Comparison of ENCODE assay signal across 9 mouse cellular contexts in genomic region chr1:169459071-169459782, GRCm38 (mm10).
DNase-seq lines count a peak whose midpoint lies in the region; ATAC-seq and TF ChIP-seq lines count a peak whose summit lies in the region.
"Had no signal": no experiment of that assay in that cellular context is flagged by ENCODE, and none has a peak within 500 bp of the region (broad histone marks: within the 10 kb centered on the region; RNA-seq: fewer than 3 reads in every experiment).

No protein-coding gene starts in this region.

- H3K4me3 ChIP-seq in ES-E14 (ENCODE audit: insufficient read depth in 1 of 2, low read depth in 1 of 2, low read length in 2 of 2, poor library complexity in 1 of 2, severe bottlenecking in 1 of 2), result no peak overlapping the region
- H3K4me3 ChIP-seq in embryonic facial prominence, embryonic 12.5 days, result no peak overlapping the region
- H3K4me3 ChIP-seq in heart, embryonic 16.5 days (ENCODE audit: low read length), result peak overlapping the region; percentile 30; the same call in 1 of the 2 replicates
- no peak overlapping the region for H3K4me3 ChIP-seq in lung, embryonic 15.5 days
- H3K4me3 ChIP-seq: liver, embryonic 15.5 days had no signal

- 0 out of 2 replicates have a peak, but pooled peaks have one; percentile 60 for ATAC-seq in embryonic facial prominence, embryonic 12.5 days (ENCODE audit: insufficient number of reproducible peaks, insufficient read depth, low FRiP score, low TSS enrichment)
- ATAC-seq in heart, embryonic 16.5 days (replicated peaks; ENCODE audit: extremely low read depth, insufficient read depth, low FRiP score), result no peak
- peak; percentile 35; the same call in 1 of the 2 replicates for ATAC-seq in lung, embryonic 15.5 days (ENCODE audit: borderline replicate concordance, extremely low read depth, low FRiP score, low TSS enrichment)
- no peak for ATAC-seq in inflammation-experienced regulatory T-cells, adult 6 months

- H3K27ac ChIP-seq in ES-E14 (ENCODE audit: insufficient read depth, low read depth, low read length, poor library complexity, severe bottlenecking), result no peak overlapping the region
- H3K27ac ChIP-seq in embryonic facial prominence, embryonic 12.5 days, result no peak overlapping the region
- H3K27ac ChIP-seq in heart, embryonic 16.5 days (ENCODE audit: low read length), result no peak overlapping the region
- H3K27ac ChIP-seq in lung, embryonic 15.5 days, result no peak overlapping the region
- H3K27ac ChIP-seq: liver, embryonic 15.5 days had no signal

- H3K27me3 ChIP-seq in embryonic facial prominence, embryonic 12.5 days, result no peaks in the 10 kb centered on the region
- no peaks in the 10 kb centered on the region for H3K27me3 ChIP-seq in heart, embryonic 16.5 days (ENCODE audit: control insufficient read depth, insufficient read depth, low read length)
- no peaks in the 10 kb centered on the region for H3K27me3 ChIP-seq in lung, embryonic 15.5 days
- H3K27me3 ChIP-seq: liver, embryonic 15.5 days had no signal

- 0 out of 2 replicates have a peak overlapping the region, but pooled peaks have one; percentile 40 for H3K9ac ChIP-seq in ES-E14 (ENCODE audit: insufficient read depth, low read depth, low read length, poor library complexity, severe bottlenecking)
- H3K9ac ChIP-seq in embryonic facial prominence, embryonic 12.5 days, result 0 out of 2 replicates have a peak overlapping the region, but pooled peaks have one; percentile 38
- peak overlapping the region; percentile 65 for H3K9ac ChIP-seq in heart, embryonic 16.5 days (ENCODE audit: low read length)
- no peak overlapping the region for H3K9ac ChIP-seq in lung, embryonic 15.5 days
- H3K9ac ChIP-seq: liver, embryonic 15.5 days had no signal

- DNase-seq in ES-E14 (ENCODE audit: low read depth, low spot score), result peak; percentile 49
- peak; percentile 74 for DNase-seq in adrenal gland, postnatal 14 days
- peak; percentile 75 for DNase-seq in kidney, postnatal 14 days
- DNase-seq in retina, adult 2 months (ENCODE audit: low read depth, low spot score), result peak; percentile 11

- no peaks in the 10 kb centered on the region for H3K36me3 ChIP-seq in ES-E14 (ENCODE audit: control insufficient read depth, insufficient read depth, low read length, poor library complexity, severe bottlenecking)
- no peaks in the 10 kb centered on the region for H3K36me3 ChIP-seq in embryonic facial prominence, embryonic 12.5 days
- no peaks in the 10 kb centered on the region for H3K36me3 ChIP-seq in heart, embryonic 16.5 days (ENCODE audit: control insufficient read depth, insufficient read depth)
- H3K36me3 ChIP-seq in lung, embryonic 15.5 days, result no peaks in the 10 kb centered on the region
- H3K36me3 ChIP-seq: liver, embryonic 15.5 days had no signal

- 22% methylated on average over 11 of the region's 11 CpGs for WGBS in embryonic facial prominence, embryonic 12.5 days
- WGBS in heart, embryonic 16.5 days, result 25% methylated on average over 11 of the region's 11 CpGs
- WGBS in lung, embryonic 15.5 days, result 21% methylated on average over 11 of the region's 11 CpGs

- H3K4me2 ChIP-seq in embryonic facial prominence, embryonic 12.5 days (replicated peaks), result no peak overlapping the region
- peak overlapping the region; percentile 61 for H3K4me2 ChIP-seq in heart, embryonic 16.5 days (ENCODE audit: low read depth, low read length)
- peak overlapping the region; percentile 37 for H3K4me2 ChIP-seq in lung, embryonic 15.5 days
- H3K4me2 ChIP-seq: liver, embryonic 15.5 days had no signal

- H3K9me3 ChIP-seq in ES-E14 (ENCODE audit: control insufficient read depth, insufficient read depth, low read depth, low read length), result no peaks in the 10 kb centered on the region
- no peaks in the 10 kb centered on the region for H3K9me3 ChIP-seq in embryonic facial prominence, embryonic 12.5 days
- no peaks in the 10 kb centered on the region for H3K9me3 ChIP-seq in heart, embryonic 16.5 days (replicated peaks; ENCODE audit: control insufficient read depth, low read length)
- H3K9me3 ChIP-seq in lung, embryonic 15.5 days, result no peaks in the 10 kb centered on the region
- H3K9me3 ChIP-seq: liver, embryonic 15.5 days had no signal

- no peaks in the 10 kb centered on the region for H3K4me1 ChIP-seq in ES-E14 (ENCODE audit: control insufficient read depth in 2 of 2, insufficient read depth in 2 of 2, low read length in 2 of 2, poor library complexity in 1 of 2)
- 0 out of 2 replicates have a peak, but pooled peaks cover 3% of the 10 kb centered on the region for H3K4me1 ChIP-seq in embryonic facial prominence, embryonic 12.5 days
- H3K4me1 ChIP-seq in heart, embryonic 16.5 days (ENCODE audit: control insufficient read depth, insufficient read depth, low read length), result no peaks in the 10 kb centered on the region
- H3K4me1 ChIP-seq in lung, embryonic 15.5 days, result no peaks in the 10 kb centered on the region
- H3K4me1 ChIP-seq: liver, embryonic 15.5 days had no signal

- in situ Hi-C loops in ES-E14 (cut with MboI; ENCODE audit: low sequenced_read_pairs in 2 of 2, unreplicated experiment in 2 of 2), result no loop called here

TF ChIP-seq in ES-E14, 5 proteins besides CTCF, POLR2A, EP300 and RAD21:
- TF ChIP-seq ZC3H11A (IDR thresholded peaks at IDR 0.05; ENCODE audit: borderline replicate concordance, low read depth, low read length) (peak; percentile 84), CHD2 (IDR thresholded peaks at IDR 0.05; ENCODE audit: low read depth, low read length) (no peak)

Comparison
In these comparisons a context has a peak if more than half of its experiments do, and no peak if none do; other contexts are left out.
1. DNase-seq: peak in every context shown above with its lines; median percentile 75 in kidney, postnatal 14 days; 74 in adrenal gland, postnatal 14 days; 49 in ES-E14; 11 in retina, adult 2 months.
2. ATAC-seq: peak in embryonic facial prominence, embryonic 12.5 days (single experiment) and lung, embryonic 15.5 days (single experiment); none in heart, embryonic 16.5 days (single experiment) and inflammation-experienced regulatory T-cells, adult 6 months (single experiment).